Mouse (Mus musculus) fat pad, adult 2 months (tissue): ENCODE results near the gene Rora.

ENCODE experiments used
- DNase-seq: peaks from one replicate; pipeline ENCODE4 v3.0.0-alpha.2; 2011; ENCODE audit warnings: low read depth, low spot score; ENCODE audit errors: extremely low read depth

Gene Rora

DNA sequence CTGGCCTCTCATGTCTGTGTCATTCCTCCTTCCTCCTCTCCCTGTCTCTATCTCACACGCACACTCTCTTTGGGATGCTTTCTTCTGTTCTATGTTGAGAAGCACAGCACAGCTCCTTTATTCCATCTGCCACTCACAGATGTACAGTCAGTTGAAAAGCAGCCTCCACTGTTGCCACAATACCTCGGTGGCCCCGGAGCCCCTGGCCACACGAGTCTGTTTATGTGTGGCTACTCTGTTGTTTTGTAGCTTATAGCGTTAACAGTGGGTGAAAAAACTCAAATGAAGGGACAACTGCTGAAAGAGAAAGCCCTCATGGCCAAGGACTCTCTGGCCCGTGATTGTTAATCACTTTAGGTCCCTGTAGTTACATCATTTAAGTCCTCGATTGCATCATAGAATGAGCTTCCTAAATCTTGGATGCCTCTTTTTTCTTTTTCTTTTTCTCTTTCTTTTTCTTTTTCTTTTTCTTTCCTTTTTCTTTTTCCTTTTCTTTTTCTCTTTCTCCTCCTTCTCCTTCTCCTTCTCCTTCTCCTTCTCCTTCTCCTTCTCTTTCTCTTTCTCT lies 336.4 kb downstream of the Rora start:
- no peak for DNase-seq

GRCm38 (mm10) chr9:68993881-68994280 lies 340.3 kb downstream of the Rora start:
- DNase-seq = no peak

DNA sequence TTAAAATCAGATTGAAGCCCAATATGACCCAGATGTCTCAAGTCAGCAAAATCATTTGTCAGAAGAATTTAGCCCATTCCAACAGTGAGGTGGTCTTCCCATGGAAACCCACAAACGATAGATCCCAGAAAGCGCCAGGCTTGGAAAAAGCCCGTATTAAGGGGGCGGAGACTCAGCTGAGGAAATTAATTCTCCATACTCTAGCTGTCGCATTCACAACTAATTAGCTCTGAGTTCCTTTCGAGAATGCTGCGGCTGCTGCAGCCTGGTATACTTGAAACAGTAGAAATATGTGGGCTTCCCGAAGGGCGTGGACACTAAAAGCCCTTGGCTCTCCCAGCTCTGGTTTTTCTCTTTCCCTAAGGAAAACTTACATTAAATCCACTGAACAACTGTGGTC lies 345.4 kb downstream of the Rora start:
- no peak for DNase-seq

GRCm38 (mm10) chr9:69004514-69004913 lies 350.9 kb downstream of the Rora start:
- no peak for DNase-seq

- no peak for DNase-seq
Measured at GRCm38 (mm10) chr9:69006666-69007065, 353.1 kb downstream of the Rora start.

GRCm38 (mm10) chr9:69008706-69009105 lies 355.1 kb downstream of the Rora start:
- no peak for DNase-seq

- no peak for DNase-seq
Measured at GRCm38 (mm10) chr9:69010886-69011285, 357.3 kb downstream of the Rora start.

DNA sequence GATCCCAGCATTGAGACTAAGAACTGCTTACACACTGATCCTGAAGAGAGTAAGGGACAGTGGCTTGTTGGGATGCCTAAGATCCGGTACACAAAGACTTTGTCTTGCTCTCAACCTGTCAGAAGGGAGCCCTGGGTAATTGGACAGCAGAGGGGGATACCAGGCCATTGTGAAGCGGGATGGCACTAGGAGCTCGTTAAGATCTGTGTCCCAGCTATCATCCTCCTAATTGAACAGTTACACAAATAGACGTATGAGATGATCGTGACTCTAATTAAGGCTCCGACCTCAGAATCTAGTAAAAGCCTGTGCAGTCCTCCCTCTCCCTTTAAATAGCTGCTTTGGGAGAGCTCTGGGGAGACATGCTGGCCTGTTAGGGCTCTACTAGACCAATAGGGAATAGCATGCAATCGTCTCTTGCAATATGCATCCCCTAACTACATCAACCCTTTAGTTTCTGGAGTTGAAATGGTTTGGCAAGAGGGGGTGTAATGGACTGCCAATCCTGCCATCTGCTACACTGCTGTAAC lies 359.7 kb downstream of the Rora start:
- no peak for DNase-seq

GRCm38 (mm10) chr9:69014203-69014602 lies 360.6 kb downstream of the Rora start:
- no peak for DNase-seq

DNA sequence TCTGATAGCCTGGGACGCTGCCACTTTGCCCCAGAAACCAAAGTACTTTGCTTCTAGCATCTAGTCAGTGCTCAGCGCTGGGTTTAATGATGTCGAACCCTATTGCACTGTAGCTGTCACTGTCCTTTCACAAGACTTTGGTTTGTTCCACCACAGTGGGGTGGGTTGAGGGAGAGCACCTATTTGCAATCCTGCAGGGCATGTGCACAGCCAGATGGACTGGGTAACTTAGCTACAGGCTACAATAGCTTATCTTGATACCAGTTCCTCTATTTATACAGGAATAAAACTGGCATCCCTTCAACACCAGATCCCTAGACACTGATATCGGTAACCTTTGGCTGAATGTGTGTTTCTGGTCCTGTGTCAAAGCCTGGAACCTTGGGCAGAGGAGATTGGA lies 366.8 kb downstream of the Rora start:
- no peak for DNase-seq

DNA sequence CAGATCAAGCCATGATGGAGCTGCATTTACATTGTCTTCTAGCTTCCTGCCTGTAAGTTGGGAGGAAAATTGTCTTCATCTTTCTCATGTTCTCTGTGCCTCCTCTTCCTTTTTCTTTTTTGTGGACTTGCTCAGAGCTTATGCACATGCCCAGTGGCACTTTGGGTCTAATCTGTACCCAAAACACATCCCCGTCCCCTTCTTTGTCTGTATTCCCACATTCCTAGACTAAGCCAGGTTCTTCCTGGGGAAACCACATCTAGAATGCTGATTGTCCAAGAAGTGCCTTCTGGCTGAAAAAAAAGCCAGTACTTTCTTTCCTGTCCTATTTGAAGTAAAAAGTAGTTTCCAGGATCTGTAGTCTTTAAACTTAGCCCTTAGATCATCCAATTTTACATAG lies 367.9 kb downstream of the Rora start:
- DNase-seq = no peak

DNA sequence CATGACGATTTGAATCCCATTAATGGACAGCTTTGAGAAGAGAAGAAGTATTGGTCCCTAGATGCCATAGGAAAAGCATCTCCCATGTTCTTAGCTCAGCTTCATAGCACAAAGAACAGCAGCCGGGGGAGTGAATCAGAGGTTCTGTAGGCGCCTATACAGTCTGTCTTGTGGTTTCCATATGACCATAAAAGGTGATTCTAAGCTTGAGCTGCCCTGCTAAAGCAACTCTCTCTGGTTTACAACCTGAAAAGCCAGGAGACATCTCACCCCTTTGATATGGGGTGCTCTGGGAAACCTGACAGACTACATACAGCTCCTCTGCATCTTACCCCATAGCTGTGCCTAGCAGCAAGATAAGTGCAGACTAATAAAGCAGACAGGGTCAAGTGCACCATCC lies 369.7 kb downstream of the Rora start:
- no peak for DNase-seq

- no peak for DNase-seq
Measured at GRCm38 (mm10) chr9:69028177-69028576, 374.6 kb downstream of the Rora start.

GRCm38 (mm10) chr9:69034301-69034871 lies 380.8 kb downstream of the Rora start:
- no peak for DNase-seq

DNA sequence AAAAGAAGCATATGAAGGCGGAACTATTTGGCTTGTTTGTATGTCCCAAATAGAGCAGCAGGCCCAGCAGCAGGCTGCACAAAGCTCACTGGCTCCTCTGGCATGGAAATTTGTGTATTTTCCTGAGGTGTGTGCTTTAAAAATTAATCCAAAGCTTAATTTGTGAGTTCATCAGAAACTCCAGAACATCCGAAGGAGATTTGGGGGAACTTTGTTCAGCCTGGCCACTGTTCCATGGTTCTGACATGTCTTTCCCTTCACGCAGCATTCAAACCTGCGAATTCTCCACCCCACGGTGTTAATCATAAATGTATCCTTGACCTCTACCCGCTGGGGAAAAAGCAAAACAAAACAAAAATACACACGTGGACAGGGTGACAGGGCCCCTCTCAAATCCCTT lies 381.9 kb downstream of the Rora start:
- no peak for DNase-seq

DNA sequence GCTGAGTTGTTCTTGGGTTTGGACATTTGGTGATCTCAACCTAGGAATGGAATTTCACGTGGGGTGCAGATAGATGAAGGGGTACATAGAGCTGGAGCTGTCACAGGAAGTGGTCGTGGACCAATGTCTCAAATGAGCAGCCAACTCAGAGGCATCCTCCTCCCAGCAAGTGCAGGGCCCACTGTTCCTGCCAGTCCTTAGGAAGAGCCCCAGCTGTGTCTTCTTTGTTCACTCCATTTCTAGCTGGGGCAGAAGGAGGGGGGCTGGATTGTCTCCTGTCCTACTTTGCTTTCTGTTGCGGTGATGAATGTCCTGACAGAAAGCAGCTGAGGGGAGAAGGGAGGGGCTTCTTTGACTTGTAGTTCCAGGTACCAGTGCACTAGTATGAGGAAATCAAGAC lies 382.7 kb downstream of the Rora start:
- no peak for DNase-seq

DNA sequence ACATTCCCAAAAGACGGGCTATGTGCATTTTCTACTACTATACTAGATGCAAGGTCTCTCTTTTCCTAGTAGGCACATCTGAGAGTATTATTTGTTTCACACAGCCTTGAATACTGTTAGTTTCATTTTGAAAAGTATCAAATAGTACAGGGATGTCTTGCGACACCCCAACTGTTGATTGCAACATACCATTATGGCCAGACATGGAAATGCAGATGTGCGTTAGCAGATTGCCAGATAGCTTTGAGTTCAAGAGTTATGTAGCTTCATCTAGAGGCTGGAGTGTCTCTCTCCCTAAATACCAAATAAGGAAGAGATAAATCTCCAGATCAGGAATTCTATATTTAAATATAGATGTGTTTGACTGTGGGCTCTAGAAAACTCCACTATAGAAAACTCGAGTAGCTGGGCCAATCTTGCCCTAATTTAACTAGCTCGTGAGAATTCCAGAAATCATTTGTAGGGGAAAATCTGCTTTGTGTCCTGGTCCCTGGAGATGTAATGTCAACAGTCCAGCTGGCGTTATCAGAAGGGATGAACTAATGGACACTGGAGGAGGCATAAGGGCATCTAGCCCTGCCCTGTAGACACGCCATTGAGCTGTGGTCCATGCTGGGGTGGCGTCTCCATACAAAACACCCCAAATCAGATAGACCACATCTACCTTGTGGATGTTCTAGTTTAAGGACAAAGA lies 390.5 kb downstream of the Rora start:
- no peak for DNase-seq

- no peak for DNase-seq
Measured at GRCm38 (mm10) chr9:69044614-69045133, 391.1 kb downstream of the Rora start.

DNA sequence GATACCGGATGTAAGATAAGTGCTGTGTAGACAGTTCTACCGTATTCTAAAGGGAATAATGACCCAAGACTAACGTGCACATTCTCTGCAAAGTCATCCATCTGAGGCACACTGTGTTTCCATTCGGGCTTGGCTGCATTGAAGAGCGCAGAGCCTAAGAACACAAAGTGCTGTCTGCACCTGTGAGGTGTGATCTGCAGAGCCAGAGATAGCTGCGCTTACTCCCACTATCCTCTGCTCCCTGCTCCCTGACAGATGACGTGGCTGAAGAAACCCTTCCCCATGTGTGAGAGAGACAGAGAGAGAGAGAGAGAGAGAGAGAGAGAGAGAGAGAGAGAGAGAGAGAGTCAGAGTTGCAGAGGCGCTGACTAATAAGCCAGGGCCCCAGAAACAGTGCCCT lies 392.3 kb downstream of the Rora start:
- DNase-seq = no peak

- DNase-seq = no peak
Measured at GRCm38 (mm10) chr9:69050856-69051255, 397.3 kb downstream of the Rora start.

DNA sequence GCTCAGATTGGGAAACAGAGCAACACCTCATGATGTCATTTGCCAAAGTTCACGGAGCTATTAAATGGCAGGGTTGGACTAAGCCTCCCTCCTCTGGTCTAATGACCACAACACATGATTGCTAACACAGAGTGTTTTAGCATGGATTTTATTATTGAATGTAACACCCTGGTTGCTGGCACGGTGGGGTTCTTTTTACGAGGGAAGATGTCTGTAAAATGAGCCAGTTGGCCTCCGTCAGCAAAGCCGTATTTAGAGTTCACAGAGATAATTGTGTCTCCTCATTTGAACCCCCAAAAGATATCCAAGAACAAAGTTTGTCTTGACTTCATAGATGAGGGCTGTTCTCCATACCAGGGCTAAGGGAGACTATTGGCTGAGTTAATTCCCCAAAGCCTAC lies 398.3 kb downstream of the Rora start:
- DNase-seq = no peak

GRCm38 (mm10) chr9:69055302-69055701 lies 401.7 kb downstream of the Rora start:
- DNase-seq = peak; percentile 31
